Mouse (Mus musculus) limb, embryonic 13.5 days (tissue): ENCODE measurements at regions not wholly inside any gene's neighbourhood (a gene's known extent, or its start where the extent isn't known, plus 50 kb on each side); places are given as distances from the start of the nearest gene placed in this dataset.

Experiments
- ATAC-seq: fragments of 200-750 bp; cut with Nextera tagmentation; 2 replicates; pipeline ENCODE4 v1.8.0; 2017; ENCODE audit warnings: low read depth, moderate number of reproducible peaks, moderate TSS enrichment; ENCODE audit not compliant: low FRiP score
- H3K27ac ChIP-seq: fragments of 300-500 bp; sonication (generic); 2 replicates; pipeline ENCODE4 v1.5.1; 2015; ENCODE audit warnings: inconsistent platforms, mild to moderate bottlenecking, moderate library complexity
- H3K27me3 ChIP-seq: fragments of 300-500 bp; sonication (generic); 2 replicates; pipeline ENCODE4 v1.6.1; 2015; ENCODE audit warnings: mild to moderate bottlenecking, inconsistent platforms
- H3K36me3 ChIP-seq: fragments of 300-500 bp; sonication (generic); 2 replicates; pipeline ENCODE4 v1.6.1; 2015; ENCODE audit warnings: inconsistent platforms, mild to moderate bottlenecking, moderate library complexity
- H3K4me1 ChIP-seq: fragments of 300-500 bp; sonication (generic); 2 replicates; pipeline ENCODE4 v1.6.1; 2015; ENCODE audit warnings: inconsistent platforms
- H3K4me2 ChIP-seq: fragments of 300-500 bp; sonication (generic); replicated peaks from 2 replicates; pipeline ENCODE4 v1.6.1; 2015; ENCODE audit warnings: inconsistent platforms, mild to moderate bottlenecking, moderate library complexity
- H3K4me3 ChIP-seq: fragments of 300-500 bp; sonication (generic); 2 replicates; pipeline ENCODE4 v1.5.1; 2015; ENCODE audit warnings: moderate library complexity, mild to moderate bottlenecking, inconsistent platforms
- H3K9ac ChIP-seq: fragments of 300-500 bp; sonication (generic); 2 replicates; pipeline ENCODE4 v1.6.1; 2015; ENCODE audit warnings: mild to moderate bottlenecking, inconsistent platforms
- H3K9me3 ChIP-seq: fragments of 300-500 bp; sonication (generic); 2 replicates; pipeline ENCODE4 v1.6.1; 2016; ENCODE audit warnings: inconsistent platforms
- WGBS: fragments of 180-500 bp; shearing (Covaris S2); methylation state at CpG from one replicate; pipeline ENCODE4 v1.1.7; 2015; 5-methylcytosine and 5-hydroxymethylcytosine counted together

- no peaks in the 10 kb centered on the region for H3K27me3 ChIP-seq
- no peaks in the 10 kb centered on the region for H3K36me3 ChIP-seq
- H3K27ac ChIP-seq: no peak overlapping the region
- H3K9me3 ChIP-seq: no peaks in the 10 kb centered on the region
- no peak overlapping the region for H3K4me2 ChIP-seq
- WGBS: 78% methylated on average over 3 of the region's 3 CpGs
- H3K9ac ChIP-seq: no peak overlapping the region
- no peak overlapping the region for H3K4me3 ChIP-seq
- no peaks in the 10 kb centered on the region for H3K4me1 ChIP-seq
- ATAC-seq: no peak
Observed at GRCm38 (mm10) chr7:124455659-124456058, 473.0 kb downstream of the Hs3st4 start.

DNA sequence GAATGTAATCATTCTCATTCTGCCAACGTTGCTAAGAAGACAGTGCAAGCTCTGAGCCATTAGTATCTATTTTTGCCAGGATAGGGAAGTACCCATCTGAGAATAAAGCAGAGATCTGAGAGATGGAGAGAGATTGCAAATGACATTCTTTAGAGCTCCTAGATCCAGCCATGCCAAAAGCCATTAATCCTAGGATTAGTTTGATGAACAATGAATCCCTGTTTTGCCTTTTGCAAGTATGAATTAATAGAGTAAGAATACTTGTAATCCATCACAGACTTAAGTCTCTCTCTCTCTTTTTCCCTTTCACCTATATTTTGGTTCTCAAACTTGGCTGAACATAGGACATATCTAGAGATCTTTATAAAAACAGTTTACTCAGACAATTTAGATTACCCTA lies 504.7 kb downstream of the Hs3st4 start:
- Histone ChIP-seq H3K27me3 (no peaks in the 10 kb centered on the region), H3K9ac (no peak overlapping the region), H3K9me3 (no peaks in the 10 kb centered on the region), H3K4me1 (no peaks in the 10 kb centered on the region), H3K36me3 (no peaks in the 10 kb centered on the region), H3K4me3 (no peak overlapping the region), H3K4me2 (no peak overlapping the region), H3K27ac (no peak overlapping the region)
- no peak for ATAC-seq
- 77% methylated on average over 1 of the region's 1 CpGs for WGBS

DNA sequence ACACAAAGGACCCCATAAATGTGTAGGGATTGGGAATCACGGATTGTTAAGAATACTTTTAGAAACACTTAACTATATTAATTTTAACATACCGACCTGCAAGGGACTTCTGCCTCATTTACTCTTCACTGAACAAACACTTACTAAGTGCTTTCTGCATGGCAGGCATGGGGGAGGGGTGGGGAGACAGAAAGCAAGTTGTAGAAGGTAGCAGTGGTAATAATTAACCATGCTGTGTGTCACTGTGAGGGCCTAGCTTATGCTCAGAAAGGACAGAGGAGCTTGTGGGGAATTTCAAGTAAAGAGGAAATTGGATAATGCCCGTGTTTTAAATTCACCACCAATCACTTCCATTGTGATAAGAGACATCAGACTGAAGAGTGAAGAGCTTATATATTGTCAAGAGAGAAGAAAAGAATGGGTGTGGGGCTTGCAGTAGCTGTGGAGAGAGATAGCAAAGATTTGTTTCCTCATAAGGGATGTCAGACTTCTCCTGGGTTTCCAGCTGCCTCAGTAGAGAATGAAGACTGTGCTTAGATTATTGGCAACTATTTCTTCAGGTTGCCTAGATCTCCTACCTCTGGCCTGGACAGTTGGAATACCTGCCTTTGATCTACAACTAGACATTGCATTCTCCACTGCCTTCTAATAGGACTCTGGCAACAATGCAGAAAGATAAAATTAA lies 508.6 kb downstream of the Hs3st4 start:
- 71% methylated on average over 3 of the region's 3 CpGs for whole genome bisulfite sequencing
- no peak for ATAC-seq
- H3K36me3 ChIP-seq: no peaks in the 10 kb centered on the region

GRCm38 (mm10) chr7:124491851-124492390 lies 509.3 kb downstream of the Hs3st4 start:
- Histone ChIP-seq H3K9me3 (no peaks in the 10 kb centered on the region), H3K27me3 (no peaks in the 10 kb centered on the region), H3K4me3 (no peak overlapping the region), H3K27ac (no peak overlapping the region), H3K4me2 (no peak overlapping the region), H3K36me3 (no peaks in the 10 kb centered on the region), H3K4me1 (no peaks in the 10 kb centered on the region), H3K9ac (no peak overlapping the region)
- no peak for ATAC-seq
- 92% methylated on average over 3 of the region's 3 CpGs for WGBS

More for the DNA sequence above, 508.6 kb downstream of the Hs3st4 start:
- no peaks in the 10 kb centered on the region for H3K9me3 ChIP-seq
- H3K27me3 ChIP-seq: no peaks in the 10 kb centered on the region
- no peak overlapping the region for H3K4me2 ChIP-seq
- H3K27ac ChIP-seq: no peak overlapping the region
- no peak overlapping the region for H3K4me3 ChIP-seq
- H3K4me1 ChIP-seq: no peaks in the 10 kb centered on the region
- no peak overlapping the region for H3K9ac ChIP-seq

- 63% methylated on average over 3 of the region's 3 CpGs for WGBS
- H3K36me3 ChIP-seq: no peaks in the 10 kb centered on the region
Observed at GRCm38 (mm10) chr7:124500636-124501035, 518.0 kb downstream of the Hs3st4 start.

DNA sequence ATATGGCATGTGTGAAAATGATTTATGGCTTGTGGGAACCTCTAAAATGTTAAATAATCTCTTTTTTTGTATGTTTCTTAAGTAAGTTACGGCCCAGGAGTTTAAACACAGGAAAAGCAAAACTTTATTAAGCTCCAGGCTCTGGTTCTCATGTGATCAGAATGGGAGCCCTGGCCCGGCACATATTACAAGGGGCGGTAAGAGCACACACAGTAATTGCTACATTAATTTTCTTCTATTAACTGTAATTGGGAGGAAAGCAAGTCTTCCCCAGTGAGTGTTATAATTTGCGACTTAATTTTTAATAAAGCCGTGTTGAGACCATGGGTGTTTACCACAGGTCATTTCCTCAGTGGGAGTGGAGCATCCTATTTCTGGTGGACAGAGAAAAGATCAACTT lies 520.1 kb downstream of the Hs3st4 start:
- Histone ChIP-seq H3K4me3 (no peak overlapping the region), H3K4me1 (no peaks in the 10 kb centered on the region), H3K27ac (no peak overlapping the region), H3K27me3 (0 out of 2 replicates have a peak, but pooled peaks cover 3% of the 10 kb centered on the region), H3K9me3 (no peaks in the 10 kb centered on the region), H3K9ac (no peak overlapping the region), H3K36me3 (no peaks in the 10 kb centered on the region), H3K4me2 (no peak overlapping the region)
- ATAC-seq: no peak
- 50% methylated on average over 5 of the region's 5 CpGs for WGBS

More at GRCm38 (mm10) chr7:124500636-124501035, 518.0 kb downstream of the Hs3st4 start:
- no peak overlapping the region for H3K27ac ChIP-seq
- H3K9ac ChIP-seq: no peak overlapping the region
- H3K4me1 ChIP-seq: no peaks in the 10 kb centered on the region
- H3K4me2 ChIP-seq: no peak overlapping the region
- no peak for ATAC-seq
- H3K4me3 ChIP-seq: no peak overlapping the region
- 0 out of 2 replicates have a peak, but pooled peaks cover 3% of the 10 kb centered on the region for H3K27me3 ChIP-seq
- H3K9me3 ChIP-seq: no peaks in the 10 kb centered on the region

- 76% methylated on average over 1 of the region's 1 CpGs for WGBS
- Histone ChIP-seq H3K27me3 (no peaks in the 10 kb centered on the region), H3K36me3 (no peaks in the 10 kb centered on the region), H3K4me3 (no peak overlapping the region), H3K4me1 (no peaks in the 10 kb centered on the region), H3K27ac (no peak overlapping the region), H3K4me2 (no peak overlapping the region), H3K9me3 (no peaks in the 10 kb centered on the region), H3K9ac (no peak overlapping the region)
- ATAC-seq: no peak
Observed at GRCm38 (mm10) chr7:124549038-124549437, 566.4 kb downstream of the Hs3st4 start.

DNA sequence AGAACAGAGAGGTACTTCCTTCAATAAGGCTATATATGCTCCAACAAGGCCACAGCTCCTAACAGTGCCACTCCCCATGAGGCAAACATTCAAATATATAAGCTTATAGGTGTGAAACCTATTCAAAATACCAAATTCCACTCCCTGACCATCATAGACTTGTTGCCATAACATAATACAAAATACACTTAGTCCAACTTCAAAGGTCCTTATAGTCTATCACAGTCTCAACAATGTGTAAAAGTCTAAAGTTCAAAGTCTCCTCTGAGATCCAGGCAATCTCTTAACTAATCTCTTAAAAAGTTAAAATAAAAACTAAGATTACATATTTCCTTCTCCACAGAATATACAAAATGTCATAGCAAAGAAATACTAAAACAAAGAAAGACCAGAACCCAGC lies 574.5 kb downstream of the Hs3st4 start:
- Histone ChIP-seq H3K36me3 (no peaks in the 10 kb centered on the region), H3K4me2 (no peak overlapping the region), H3K9ac (no peak overlapping the region), H3K9me3 (no peaks in the 10 kb centered on the region), H3K27ac (no peak overlapping the region), H3K4me3 (no peak overlapping the region), H3K4me1 (no peaks in the 10 kb centered on the region), H3K27me3 (no peaks in the 10 kb centered on the region)
- ATAC-seq: no peak

GRCm38 (mm10) chr7:124570804-124571203 lies 588.1 kb downstream of the Hs3st4 start:
- Histone ChIP-seq H3K36me3 (no peaks in the 10 kb centered on the region), H3K4me1 (0 out of 2 replicates have a peak, but pooled peaks cover 6% of the 10 kb centered on the region), H3K27me3 (no peaks in the 10 kb centered on the region), H3K4me2 (no peak overlapping the region), H3K9ac (no peak overlapping the region), H3K9me3 (no peaks in the 10 kb centered on the region), H3K4me3 (no peak overlapping the region), H3K27ac (no peak overlapping the region)
- ATAC-seq: peak; percentile 67; the same call in 1 of the 2 replicates

- H3K9me3 ChIP-seq: no peaks in the 10 kb centered on the region
- WGBS: 84% methylated on average over 5 of the region's 5 CpGs
- H3K9ac ChIP-seq: no peak overlapping the region
- H3K27ac ChIP-seq: no peak overlapping the region
- H3K4me3 ChIP-seq: no peak overlapping the region
- H3K4me2 ChIP-seq: no peak overlapping the region
- no peak for ATAC-seq
- H3K36me3 ChIP-seq: no peaks in the 10 kb centered on the region
- H3K4me1 ChIP-seq: 0 out of 2 replicates have a peak, but pooled peaks cover 6% of the 10 kb centered on the region
- H3K27me3 ChIP-seq: no peaks in the 10 kb centered on the region
Observed at GRCm38 (mm10) chr7:124573666-124574065, 591.0 kb downstream of the Hs3st4 start.

GRCm38 (mm10) chr7:124581342-124581741 lies 598.7 kb downstream of the Hs3st4 start:
- H3K4me2 ChIP-seq: no peak overlapping the region
- H3K9me3 ChIP-seq: no peaks in the 10 kb centered on the region
- no peaks in the 10 kb centered on the region for H3K27me3 ChIP-seq
- no peak overlapping the region for H3K4me3 ChIP-seq
- no peak overlapping the region for H3K27ac ChIP-seq
- 92% methylated on average over 2 of the region's 2 CpGs for WGBS
- no peak overlapping the region for H3K9ac ChIP-seq
- no peak for ATAC-seq
- H3K36me3 ChIP-seq: no peaks in the 10 kb centered on the region
- H3K4me1 ChIP-seq: no peaks in the 10 kb centered on the region

GRCm38 (mm10) chr7:124585296-124585695 lies 602.6 kb downstream of the Hs3st4 start:
- Histone ChIP-seq H3K27ac (no peak overlapping the region), H3K9ac (no peak overlapping the region), H3K4me1 (no peaks in the 10 kb centered on the region), H3K9me3 (no peaks in the 10 kb centered on the region), H3K4me2 (no peak overlapping the region), H3K4me3 (no peak overlapping the region), H3K27me3 (no peaks in the 10 kb centered on the region), H3K36me3 (no peaks in the 10 kb centered on the region)
- WGBS: 70% methylated on average over 1 of the region's 1 CpGs
- no peak for ATAC-seq

- no peaks in the 10 kb centered on the region for H3K9me3 ChIP-seq
- no peak overlapping the region for H3K4me2 ChIP-seq
- H3K9ac ChIP-seq: no peak overlapping the region
- H3K4me1 ChIP-seq: no peaks in the 10 kb centered on the region; the same call in 1 of the 2 replicates
- H3K4me3 ChIP-seq: no peak overlapping the region
- no peaks in the 10 kb centered on the region for H3K27me3 ChIP-seq
- no peak for ATAC-seq
- no peak overlapping the region for H3K27ac ChIP-seq
- no peaks in the 10 kb centered on the region for H3K36me3 ChIP-seq
Observed at GRCm38 (mm10) chr7:124591369-124591768, 608.7 kb downstream of the Hs3st4 start.
